Mouse (Mus musculus): ENCODE results near the gene Dusp11. TPM values are rescaled to one million over a fixed set of nuclear protein-coding genes. Genes with fewer than 3 reads are reported as not detected.
A peak's percentile ranks its signal among the peaks of the same experiment; 100 is the strongest.
"Not testable (repeated sequence)": the region's sequence is repeated elsewhere in the genome, so short reads cannot be mapped to it uniquely, and the experiment has no call there.

The Dusp11 gene
- polyA plus RNA-seq, 1 experiment from 2014 or later, result 37.1 TPM

DNA sequence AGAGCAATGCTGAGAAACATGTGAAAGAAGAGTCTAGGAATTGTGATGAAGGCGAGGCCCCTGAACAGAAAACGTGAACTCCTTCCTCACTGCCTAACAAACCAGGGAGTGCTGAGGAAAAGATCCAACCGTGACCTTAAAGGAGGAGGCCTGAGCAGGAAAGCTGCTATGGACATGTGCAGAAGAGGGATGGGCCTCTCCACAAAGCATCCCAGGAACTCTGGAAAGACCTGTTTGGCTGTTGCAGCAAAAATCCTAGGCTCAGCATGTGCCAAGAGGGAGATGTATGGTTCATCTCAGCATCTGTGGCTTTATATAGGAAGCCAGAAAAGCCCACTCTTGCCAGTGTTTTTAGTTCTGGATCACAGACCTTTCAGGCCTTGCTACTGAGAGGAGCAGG, 11.2 kb upstream of the Dusp11 start:
- no peak for TF ChIP-seq CTCF (IDR thresholded peaks at IDR 0.05; ENCODE audit: low read depth)
- no peak for ATAC-seq
- Histone ChIP-seq H3K9ac (ENCODE audit: low read depth, low read length) (no peak overlapping the region), H3K27ac (ENCODE audit: low read depth, low read length) (no peak overlapping the region), H3K4me1 (replicated peaks; ENCODE audit: control insufficient read depth, insufficient read depth, low read length) (no peaks in the 10 kb centered on the region), H3K4me3 (ENCODE audit: low read depth, low read length) (no peak overlapping the region), H3K36me3 (ENCODE audit: control insufficient read depth, insufficient read depth) (no peaks in the 10 kb centered on the region), H3K9me3 (ENCODE audit: control insufficient read depth) (no peaks in the 10 kb centered on the region), H3K27me3 (replicated peaks; ENCODE audit: control insufficient read depth, insufficient read depth, low read length) (no peaks in the 10 kb centered on the region), H3K4me2 (replicated peaks; ENCODE audit: low read depth) (no peak overlapping the region)
- 69% methylated on average over 3 of the region's 3 CpGs for WGBS

DNA sequence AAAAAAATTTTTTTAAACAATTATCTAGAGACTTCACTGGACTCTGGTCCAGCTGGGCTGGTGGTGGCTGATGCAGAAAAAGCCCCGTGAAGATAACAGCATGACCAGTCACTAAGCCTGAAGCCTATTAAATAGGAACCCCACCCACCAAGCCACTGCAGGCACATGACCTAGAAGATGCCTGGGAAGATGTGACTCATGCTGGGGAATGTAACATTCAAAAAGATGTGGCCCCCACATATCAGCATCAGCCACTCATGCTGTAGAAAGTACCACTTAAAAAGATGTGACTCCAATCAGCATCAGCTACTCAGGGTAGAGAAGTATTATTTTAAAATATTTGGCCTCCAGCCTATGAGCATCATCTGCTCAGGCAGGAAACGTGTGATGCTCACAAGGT, 8.4 kb upstream of the Dusp11 start:
- Histone ChIP-seq H3K4me3 (ENCODE audit: low read depth, low read length) (no peak overlapping the region), H3K36me3 (ENCODE audit: control insufficient read depth, insufficient read depth) (no peaks in the 10 kb centered on the region), H3K4me1 (replicated peaks; ENCODE audit: control insufficient read depth, insufficient read depth, low read length) (no peaks in the 10 kb centered on the region), H3K27me3 (replicated peaks; ENCODE audit: control insufficient read depth, insufficient read depth, low read length) (no peaks in the 10 kb centered on the region), H3K4me2 (replicated peaks; ENCODE audit: low read depth) (no peak overlapping the region), H3K9me3 (ENCODE audit: control insufficient read depth) (no peaks in the 10 kb centered on the region), H3K27ac (ENCODE audit: low read depth, low read length) (no peak overlapping the region), H3K9ac (ENCODE audit: low read depth, low read length) (no peak overlapping the region)
- 55% methylated on average over 2 of the region's 2 CpGs for WGBS
- ATAC-seq, result 0 out of 2 replicates have a peak, but pooled peaks have one; percentile 25
- TF ChIP-seq CTCF (IDR thresholded peaks at IDR 0.05; ENCODE audit: low read depth), result no peak

DNA sequence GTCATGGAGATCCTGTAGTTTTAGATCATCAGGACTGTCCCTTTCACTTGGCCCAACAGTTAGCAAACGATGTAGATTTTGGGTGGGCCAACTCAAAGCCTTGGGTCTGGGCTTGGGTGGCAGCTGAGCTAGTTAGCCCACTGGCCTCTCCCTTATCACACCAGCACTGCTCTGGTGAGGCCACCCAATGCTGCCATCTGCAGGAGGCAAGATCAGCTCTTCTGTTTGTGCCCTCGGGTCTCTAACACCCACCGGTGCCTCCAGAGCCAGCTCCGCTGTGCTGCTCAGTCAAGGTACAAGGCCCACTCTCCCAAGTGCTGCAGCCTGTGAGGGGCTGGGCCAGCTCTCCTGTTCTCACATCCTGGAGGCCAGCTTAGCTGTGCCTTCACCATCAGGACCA, 5.2 kb upstream of the Dusp11 start:
- Histone ChIP-seq H3K4me1 (replicated peaks; ENCODE audit: control insufficient read depth, insufficient read depth, low read length) (no peaks in the 10 kb centered on the region), H3K27ac (ENCODE audit: low read depth, low read length) (no peak overlapping the region), H3K9me3 (ENCODE audit: control insufficient read depth) (no peaks in the 10 kb centered on the region), H3K4me3 (ENCODE audit: low read depth, low read length) (no peak overlapping the region), H3K4me2 (replicated peaks; ENCODE audit: low read depth) (no peak overlapping the region), H3K36me3 (ENCODE audit: control insufficient read depth, insufficient read depth) (no peaks in the 10 kb centered on the region), H3K9ac (ENCODE audit: low read depth, low read length) (no peak overlapping the region), H3K27me3 (replicated peaks; ENCODE audit: control insufficient read depth, insufficient read depth, low read length) (no peaks in the 10 kb centered on the region)
- WGBS, result 77% methylated on average over 4 of the region's 4 CpGs
- TF ChIP-seq CTCF (IDR thresholded peaks at IDR 0.05; ENCODE audit: low read depth), result peak; percentile 47
- ATAC-seq, result no peak

DNA sequence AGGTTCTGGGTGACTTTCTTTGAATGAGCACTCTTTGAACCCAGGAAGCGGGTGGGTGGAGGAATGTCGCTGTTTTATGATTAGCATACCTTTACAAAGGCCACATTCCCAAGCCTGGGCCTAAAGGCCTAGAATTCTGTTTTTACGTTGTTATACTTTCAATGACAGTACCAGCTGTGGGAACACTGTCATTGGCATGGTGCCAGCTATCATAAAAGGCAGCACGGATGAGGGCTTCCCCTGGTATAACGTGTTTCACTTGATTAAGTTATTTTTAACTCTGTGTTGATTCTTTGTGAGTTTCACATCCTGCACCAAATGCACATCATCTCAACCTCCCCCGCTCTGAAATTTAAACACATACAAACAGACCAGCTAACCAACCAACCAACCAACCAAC, 4.6 kb upstream of the Dusp11 start:
- WGBS, result 21% methylated on average over 4 of the region's 6 CpGs
- H3K36me3 ChIP-seq (ENCODE audit: control insufficient read depth, insufficient read depth); ATAC-seq; H3K4me1 ChIP-seq (replicated peaks; ENCODE audit: control insufficient read depth, insufficient read depth, low read length); H3K4me2 ChIP-seq (replicated peaks; ENCODE audit: low read depth); H3K27me3 ChIP-seq (replicated peaks; ENCODE audit: control insufficient read depth, insufficient read depth, low read length); H3K27ac ChIP-seq (ENCODE audit: low read depth, low read length); H3K9me3 ChIP-seq (ENCODE audit: control insufficient read depth); H3K4me3 ChIP-seq (ENCODE audit: low read depth, low read length); H3K9ac ChIP-seq (ENCODE audit: low read depth, low read length): not testable (repeated sequence)

DNA sequence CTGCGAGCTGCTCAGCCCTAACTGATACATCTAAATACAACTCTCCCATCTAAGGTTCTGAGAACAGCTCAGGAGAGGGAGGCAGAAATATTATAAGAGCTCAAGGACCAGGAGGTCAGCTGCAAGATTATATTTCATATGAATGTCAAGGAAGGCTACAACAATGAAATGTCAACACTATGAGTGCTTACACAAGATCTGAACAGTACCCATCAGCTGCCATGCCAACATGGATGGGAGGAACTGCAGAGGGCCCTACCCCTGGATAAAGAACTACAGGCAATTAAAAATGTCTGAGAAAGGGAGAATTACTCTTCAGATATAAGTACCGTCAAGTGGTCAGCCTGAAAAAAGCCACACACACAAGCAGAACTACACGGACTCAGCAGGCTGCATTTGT, 3.9 kb downstream of the Dusp11 start:
- Histone ChIP-seq H3K4me3 (ENCODE audit: low read depth, low read length) (no peak overlapping the region), H3K9me3 (ENCODE audit: control insufficient read depth) (no peaks in the 10 kb centered on the region), H3K4me1 (replicated peaks; ENCODE audit: control insufficient read depth, insufficient read depth, low read length) (peaks cover 5% of the 10 kb centered on the region; the same call in 1 of the 2 replicates), H3K27ac (ENCODE audit: low read depth, low read length) (no peak overlapping the region), H3K27me3 (replicated peaks; ENCODE audit: control insufficient read depth, insufficient read depth, low read length) (no peaks in the 10 kb centered on the region), H3K4me2 (replicated peaks; ENCODE audit: low read depth) (no peak overlapping the region), H3K9ac (ENCODE audit: low read depth, low read length) (no peak overlapping the region), H3K36me3 (ENCODE audit: control insufficient read depth, insufficient read depth) (peaks cover 43% of the 10 kb centered on the region)
- no peak for ATAC-seq
- 66% methylated on average over 3 of the region's 3 CpGs for WGBS
- no peak for TF ChIP-seq CTCF (IDR thresholded peaks at IDR 0.05; ENCODE audit: low read depth)

DNA sequence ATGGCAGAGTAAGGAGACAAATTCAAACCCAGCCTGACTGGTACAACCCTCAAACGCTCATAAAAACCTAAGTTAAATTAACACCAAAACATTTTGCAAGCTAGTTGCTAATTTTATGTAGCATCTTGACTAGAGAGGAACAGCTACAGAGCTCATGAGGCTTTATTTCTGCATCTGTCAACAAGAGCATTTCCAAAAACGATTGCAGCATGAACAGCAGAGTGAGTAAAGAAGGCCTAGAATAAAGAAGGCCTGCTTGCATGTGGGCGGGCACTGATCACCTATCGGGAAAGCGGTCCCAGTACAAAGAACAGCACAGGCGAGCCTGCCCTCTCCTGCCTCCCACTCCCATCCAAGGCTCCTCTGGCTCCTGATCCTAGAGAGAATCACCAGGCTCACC, 12.9 kb downstream of the Dusp11 start:
- H3K4me3 ChIP-seq (ENCODE audit: low read depth, low read length), result no peak overlapping the region
- ATAC-seq, result no peak
- H3K27me3 ChIP-seq (replicated peaks; ENCODE audit: control insufficient read depth, insufficient read depth, low read length), result no peaks in the 10 kb centered on the region
- H3K27ac ChIP-seq (ENCODE audit: low read depth, low read length), result no peak overlapping the region
- no peak overlapping the region for H3K4me2 ChIP-seq (replicated peaks; ENCODE audit: low read depth)
- no peak overlapping the region for H3K9ac ChIP-seq (ENCODE audit: low read depth, low read length)
- TF ChIP-seq CTCF (IDR thresholded peaks at IDR 0.05; ENCODE audit: low read depth), result no peak
- WGBS, result 87% methylated on average over 6 of the region's 6 CpGs
- no peaks in the 10 kb centered on the region for H3K4me1 ChIP-seq (replicated peaks; ENCODE audit: control insufficient read depth, insufficient read depth, low read length)
- H3K9me3 ChIP-seq (ENCODE audit: control insufficient read depth), result no peaks in the 10 kb centered on the region
- peaks cover 87% of the 10 kb centered on the region for H3K36me3 ChIP-seq (ENCODE audit: control insufficient read depth, insufficient read depth)

DNA sequence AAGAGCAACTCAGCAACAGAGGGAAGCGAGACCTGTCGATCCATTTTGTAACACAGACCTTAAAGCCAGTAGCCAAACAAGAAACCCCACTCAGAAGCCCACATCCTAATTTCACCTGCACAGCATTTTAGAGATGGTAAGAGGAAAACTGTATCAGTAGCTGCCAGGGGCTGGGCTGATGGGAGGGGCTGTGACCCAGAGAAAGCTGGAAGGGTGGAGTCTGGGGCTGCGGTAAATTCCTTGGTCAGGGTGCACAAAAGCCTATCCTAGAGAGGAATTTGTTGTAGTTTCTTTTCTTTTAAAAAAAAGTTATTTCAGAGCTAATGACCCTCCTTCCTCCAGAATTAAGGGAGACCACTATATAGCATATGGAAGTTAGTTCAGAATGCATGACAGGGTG, 19.0 kb downstream of the Dusp11 start:
- Histone ChIP-seq H3K4me1 (replicated peaks; ENCODE audit: control insufficient read depth, insufficient read depth, low read length) (0 out of 2 replicates have a peak, but pooled peaks cover under 1% of the 10 kb centered on the region), H3K4me3 (ENCODE audit: low read depth, low read length) (no peak overlapping the region), H3K9ac (ENCODE audit: low read depth, low read length) (no peak overlapping the region), H3K36me3 (ENCODE audit: control insufficient read depth, insufficient read depth) (peaks cover 47% of the 10 kb centered on the region), H3K27ac (ENCODE audit: low read depth, low read length) (no peak overlapping the region), H3K4me2 (replicated peaks; ENCODE audit: low read depth) (no peak overlapping the region), H3K9me3 (ENCODE audit: control insufficient read depth) (no peaks in the 10 kb centered on the region), H3K27me3 (replicated peaks; ENCODE audit: control insufficient read depth, insufficient read depth, low read length) (no peaks in the 10 kb centered on the region)
- TF ChIP-seq CTCF (IDR thresholded peaks at IDR 0.05; ENCODE audit: low read depth), result no peak
- no peak for ATAC-seq
- WGBS, result 89% methylated on average over 3 of the region's 3 CpGs

Measured in intestine, postnatal 0 days (tissue).